Mouse (Mus musculus) adrenal gland (tissue): ENCODE results near the gene Cavin1.

Experiments
- intact Hi-C: fragments of 180-260 bp; cut with DNase I; formaldehyde crosslinking; loops from one replicate; pipeline ENCODE4 v1.15.1; 2025

Gene Cavin1

DNA sequence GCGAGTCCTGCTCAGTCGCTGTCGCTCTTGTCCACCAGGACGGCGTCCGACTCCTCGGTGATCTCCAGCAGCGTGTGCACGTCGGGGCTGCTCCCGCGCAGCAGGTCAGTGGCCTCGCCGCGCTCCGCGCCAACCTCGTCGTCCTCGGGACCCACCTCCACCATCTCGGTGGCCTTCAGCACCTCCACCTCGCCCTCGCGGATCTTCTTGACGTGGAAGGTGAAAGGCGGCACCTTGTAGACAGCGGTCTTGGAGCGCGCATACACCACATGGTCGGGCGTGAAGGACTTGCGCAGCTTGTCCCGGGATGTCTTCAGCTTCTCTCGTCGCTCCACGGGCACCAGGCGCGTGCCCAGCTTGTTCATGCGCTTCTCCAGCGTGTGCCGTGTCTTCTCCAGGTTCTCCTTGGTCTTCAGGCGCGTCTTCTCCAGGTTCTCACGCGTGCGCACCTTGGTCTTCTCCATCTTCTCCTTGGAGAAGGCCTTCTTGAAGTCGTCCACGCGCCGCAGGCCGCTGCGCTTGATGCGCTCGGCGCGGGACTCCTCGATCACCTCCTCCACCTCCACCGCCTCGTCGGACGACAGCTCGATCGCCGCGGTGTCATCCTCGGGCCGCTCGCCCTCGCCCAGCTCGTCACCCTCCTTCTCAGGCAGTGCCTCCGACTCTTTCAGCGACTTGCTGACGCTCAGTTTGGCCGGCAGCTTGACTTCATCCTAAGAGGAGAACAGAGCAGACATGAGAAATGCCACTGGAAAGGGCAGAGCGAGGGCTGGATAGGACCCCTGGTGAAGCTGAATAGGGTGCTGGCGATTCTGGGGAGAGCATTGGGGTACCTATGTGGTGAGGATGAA, 11.8 kb downstream of the Cavin1 start:
- intact Hi-C loops = no loop called here

DNA sequence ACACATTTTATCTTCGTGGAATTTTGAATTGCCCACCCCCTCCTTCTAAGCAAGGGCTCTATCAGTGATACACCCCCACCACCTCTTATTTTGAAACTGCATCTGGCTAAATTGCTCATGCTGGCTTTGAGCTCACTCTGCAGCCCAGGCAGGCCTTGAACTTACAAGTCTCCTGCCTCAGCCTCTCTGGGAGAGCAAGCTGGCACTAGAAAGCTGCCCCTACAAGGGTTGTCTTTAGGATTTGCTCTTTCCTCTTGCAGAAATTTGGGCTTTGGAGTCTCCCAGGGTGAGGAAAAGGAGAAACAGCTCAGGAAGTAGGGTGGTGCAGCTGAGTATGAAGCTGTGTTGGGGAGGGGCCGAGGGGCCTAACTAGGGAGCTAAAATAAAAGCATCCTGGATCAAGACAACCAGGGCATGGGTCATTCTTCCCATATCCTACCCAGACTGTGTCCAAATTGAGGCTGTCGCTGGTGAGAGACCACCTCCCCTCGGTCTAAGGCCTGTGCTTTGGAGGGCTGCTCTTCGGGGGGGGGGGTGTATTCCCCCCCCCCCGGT, 12.7 kb downstream of the Cavin1 start:
- intact Hi-C loops = loop anchor here (2.0 kb wide), 1 partner anchor 65 kb away; no protein-coding TSS in a partner anchor

DNA sequence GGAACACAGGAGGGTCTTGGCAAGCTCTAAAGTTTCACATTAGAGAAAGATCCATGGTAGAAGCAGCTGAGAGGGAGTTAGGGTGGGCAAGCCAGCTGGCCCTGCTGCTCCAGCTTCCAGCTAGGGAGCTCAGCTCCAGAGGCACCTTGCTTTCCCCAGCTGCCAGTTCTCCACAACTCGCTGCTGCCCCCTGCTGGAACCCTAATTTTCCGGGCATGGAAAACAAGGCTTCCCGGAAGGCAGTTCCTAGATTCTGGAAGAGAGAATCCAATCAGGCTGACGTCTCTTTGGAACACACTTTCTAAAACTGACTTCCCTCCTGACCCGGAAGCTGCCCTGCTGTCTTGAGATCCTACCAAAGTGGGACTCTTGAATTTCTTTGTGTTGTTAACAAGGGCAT, 13.4 kb downstream of the Cavin1 start:
- intact Hi-C loops = loop anchor here (2.0 kb wide), 1 partner anchor 64 kb away; no protein-coding TSS in a partner anchor

DNA sequence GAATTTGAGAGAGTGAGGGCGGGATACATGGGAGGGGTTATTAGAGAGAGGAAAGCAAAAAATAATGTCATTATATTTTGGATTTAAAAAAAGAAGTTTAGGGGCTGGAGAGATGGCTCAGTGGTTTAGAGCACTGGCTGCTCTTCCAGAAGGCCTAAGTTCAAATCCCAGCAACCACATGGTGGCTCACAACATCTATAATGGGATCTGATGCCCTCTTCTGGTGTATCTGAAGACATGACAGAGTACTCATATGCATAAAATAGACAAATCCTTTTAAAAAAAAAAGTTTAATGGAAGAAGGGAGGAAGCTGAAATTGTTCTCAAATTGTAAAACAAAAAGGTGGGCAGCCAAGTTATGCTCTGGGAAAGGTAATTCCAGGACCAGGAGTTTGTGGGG, 21.1 kb downstream of the Cavin1 start:
- intact Hi-C loops = no loop called here

DNA sequence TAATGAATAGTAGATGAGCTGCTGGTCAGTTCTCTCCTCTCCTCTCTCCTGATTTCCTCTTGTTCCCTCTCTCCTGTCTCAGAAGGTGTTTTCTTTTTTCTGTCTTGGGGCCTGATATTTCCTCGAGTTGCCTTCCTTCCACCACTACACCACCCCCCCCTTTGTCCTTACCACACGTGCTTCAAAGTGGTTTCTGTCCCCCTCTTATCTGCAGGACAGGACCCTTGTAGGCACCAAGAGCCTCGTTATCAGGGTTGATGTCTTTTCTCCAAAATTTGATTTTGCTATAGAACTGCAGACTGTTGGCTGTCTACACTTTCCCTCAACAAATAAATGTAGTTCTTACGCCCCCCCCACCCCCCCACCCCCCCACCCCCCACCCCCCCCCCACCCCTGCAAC, 22.4 kb downstream of the Cavin1 start:
- intact Hi-C loops = no loop called here

DNA sequence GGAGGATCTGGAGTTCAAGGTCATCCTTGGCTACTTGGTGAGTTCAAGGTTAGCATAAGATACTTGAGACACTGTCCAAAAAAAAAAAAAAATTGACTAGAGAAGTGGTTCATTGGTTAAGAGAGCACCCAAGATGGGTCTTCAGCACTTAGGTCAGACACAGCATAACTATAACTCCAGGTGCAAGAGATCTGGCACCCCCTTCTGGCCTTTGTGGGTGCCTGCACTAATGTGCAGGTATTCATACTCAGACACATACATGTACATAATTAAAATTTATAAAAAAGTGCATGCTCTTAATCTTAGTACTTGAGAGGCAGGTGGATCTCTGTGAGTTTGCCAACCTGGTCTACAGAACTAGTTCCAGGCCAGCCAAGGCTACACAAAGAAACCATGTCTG, 23.1 kb downstream of the Cavin1 start:
- intact Hi-C loops = no loop called here

DNA sequence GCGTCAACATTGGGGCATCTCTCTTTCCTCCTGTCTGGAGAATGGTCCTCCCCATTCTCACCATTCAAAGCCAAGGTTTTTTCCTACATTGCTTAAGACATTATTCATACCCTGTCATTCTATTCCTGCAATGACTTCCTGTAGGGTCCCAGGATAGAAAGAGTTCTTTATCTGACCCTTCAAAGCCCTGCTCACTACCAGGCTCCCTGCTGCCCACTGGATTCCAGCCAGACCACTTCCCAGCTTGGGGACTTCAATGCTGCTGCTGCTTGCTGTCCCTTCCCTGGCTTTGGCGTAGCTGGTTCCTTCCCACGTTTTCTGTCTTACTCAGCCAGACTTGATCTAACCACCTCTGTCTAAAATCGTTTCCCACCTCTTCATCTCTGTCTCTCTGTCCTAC, 23.8 kb downstream of the Cavin1 start:
- intact Hi-C loops = no loop called here

DNA sequence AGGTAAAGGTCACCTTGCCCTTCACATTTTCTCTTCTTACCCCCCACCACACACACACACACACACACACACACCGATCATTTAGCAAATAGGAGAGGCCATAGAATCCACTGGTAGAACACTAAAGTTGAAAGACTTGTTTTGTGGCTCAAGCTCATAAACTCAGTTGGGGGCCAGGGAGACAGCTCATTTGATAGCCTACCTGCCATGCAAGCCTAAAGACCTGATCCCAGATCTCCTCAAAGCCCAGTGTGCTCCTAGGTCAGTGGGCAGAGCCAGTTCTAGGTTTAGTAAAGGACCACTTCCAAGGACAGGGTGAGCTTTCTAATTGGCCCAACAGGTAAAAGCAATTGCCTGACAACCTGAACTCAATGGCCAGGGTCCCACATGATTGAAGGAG, 28.3 kb downstream of the Cavin1 start:
- intact Hi-C loops = no loop called here

DNA sequence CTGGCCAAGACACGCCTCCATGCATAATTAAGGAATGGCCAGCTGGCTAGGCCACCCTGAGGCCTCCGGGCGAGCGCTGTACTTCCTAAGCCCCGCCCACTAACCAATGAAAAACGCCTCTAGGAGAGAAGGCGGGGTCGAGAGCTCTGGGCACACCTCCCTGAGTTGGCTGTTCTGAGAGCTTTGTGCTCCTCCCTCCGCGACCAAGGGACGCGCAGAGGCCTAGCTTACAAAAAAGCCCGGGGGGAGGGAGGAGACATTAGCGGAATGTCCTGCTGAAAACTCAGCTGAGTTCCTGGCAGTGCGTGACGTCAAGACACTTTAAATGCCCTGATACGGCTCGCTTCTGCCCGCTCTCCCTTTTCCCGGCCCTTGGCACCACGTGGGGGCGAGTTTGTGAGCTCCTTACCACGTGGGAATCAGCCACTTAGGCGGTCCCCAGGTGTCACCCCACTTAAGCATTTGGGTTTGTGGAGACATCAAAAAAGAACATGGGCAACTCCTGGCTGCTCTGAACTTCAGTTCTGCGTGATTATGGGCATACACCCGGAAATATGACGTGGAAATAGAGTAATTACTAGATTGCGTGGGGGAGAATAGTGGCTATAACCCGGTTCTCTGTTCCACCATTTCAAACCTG, 31.1 kb downstream of the Cavin1 start, which contains the start of gene Stat3:
Gene Stat3, minus strand, starts transcription at position 29 of the 640 bp plus-strand sequence.
- intact Hi-C loops = no loop called here

DNA sequence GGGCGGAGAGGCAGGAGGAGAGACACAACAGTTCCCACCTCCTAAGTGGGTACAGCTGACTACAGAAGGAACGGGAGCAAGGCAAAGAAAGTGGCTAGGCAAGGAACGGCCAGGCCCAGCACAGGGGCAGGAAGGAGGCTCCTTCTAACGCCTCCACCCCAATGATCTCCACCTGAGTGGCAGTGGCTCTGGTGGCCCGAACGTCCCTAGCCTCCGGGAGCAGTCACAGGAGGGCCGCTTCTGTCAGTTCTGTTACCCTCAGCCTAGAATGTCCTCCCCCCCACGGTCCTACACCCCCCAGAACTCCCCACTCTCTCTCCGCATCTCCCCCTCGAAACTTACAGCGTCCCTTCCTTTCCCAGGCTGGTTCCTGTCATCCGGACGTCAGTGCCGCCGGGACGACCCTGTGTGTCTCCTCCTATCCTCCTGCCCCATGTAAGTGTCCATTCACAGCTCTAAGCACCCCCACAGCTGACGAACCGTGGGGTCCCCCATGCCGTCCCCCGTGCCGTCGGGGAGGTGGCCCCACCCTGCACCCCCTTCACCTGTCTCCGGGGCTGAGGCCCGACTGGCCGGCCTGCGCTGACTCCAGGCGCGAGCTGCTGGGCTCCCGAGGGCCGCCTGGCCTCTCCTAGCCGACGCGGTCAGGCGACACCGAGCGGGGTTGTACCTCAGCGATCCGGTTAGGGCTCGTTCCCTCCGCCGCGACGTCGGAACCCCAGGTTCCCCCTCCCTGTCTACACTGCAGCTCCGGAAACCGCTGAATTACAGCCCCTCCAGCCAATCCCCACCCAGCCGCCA, 31.8 kb downstream of the Cavin1 start:
- intact Hi-C loops = no loop called here

DNA sequence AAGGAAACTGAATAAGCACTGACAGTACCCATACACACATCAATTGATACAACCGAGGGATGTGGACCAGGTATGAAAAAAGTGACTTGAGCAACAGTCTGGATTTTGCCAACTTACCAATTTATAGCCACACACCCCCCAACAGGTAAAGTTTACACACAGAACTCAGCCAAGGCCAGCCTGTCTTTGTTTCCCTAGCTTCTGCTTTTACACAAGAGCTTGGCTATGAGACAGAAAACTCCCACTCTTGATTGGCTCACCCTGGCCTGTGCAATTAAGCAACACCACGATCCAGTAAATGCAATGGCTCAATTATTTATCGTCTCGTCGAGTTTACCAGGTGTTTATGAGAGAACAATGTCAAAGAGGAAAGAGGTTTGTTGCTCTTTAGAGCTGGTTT, 32.6 kb downstream of the Cavin1 start:
- intact Hi-C loops = no loop called here

DNA sequence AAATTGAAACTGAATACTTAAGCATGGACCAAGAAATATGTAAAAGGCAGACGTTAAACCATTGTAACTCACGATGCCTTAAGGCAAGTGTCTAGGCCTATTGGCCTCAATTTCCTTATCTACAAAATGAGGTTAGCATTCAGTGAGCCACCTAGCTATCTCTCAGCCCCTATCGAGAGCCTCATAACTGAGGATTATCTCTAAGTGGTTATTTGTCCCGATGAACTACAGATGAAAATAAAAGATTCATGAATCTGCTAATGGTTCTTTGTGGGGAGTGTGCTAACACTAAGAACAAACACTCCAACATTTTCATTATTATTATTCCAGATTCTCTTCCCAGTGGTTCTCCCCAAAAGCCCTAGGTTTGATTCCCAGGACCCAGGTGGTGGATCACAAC, 33.4 kb downstream of the Cavin1 start:
- intact Hi-C loops = no loop called here

DNA sequence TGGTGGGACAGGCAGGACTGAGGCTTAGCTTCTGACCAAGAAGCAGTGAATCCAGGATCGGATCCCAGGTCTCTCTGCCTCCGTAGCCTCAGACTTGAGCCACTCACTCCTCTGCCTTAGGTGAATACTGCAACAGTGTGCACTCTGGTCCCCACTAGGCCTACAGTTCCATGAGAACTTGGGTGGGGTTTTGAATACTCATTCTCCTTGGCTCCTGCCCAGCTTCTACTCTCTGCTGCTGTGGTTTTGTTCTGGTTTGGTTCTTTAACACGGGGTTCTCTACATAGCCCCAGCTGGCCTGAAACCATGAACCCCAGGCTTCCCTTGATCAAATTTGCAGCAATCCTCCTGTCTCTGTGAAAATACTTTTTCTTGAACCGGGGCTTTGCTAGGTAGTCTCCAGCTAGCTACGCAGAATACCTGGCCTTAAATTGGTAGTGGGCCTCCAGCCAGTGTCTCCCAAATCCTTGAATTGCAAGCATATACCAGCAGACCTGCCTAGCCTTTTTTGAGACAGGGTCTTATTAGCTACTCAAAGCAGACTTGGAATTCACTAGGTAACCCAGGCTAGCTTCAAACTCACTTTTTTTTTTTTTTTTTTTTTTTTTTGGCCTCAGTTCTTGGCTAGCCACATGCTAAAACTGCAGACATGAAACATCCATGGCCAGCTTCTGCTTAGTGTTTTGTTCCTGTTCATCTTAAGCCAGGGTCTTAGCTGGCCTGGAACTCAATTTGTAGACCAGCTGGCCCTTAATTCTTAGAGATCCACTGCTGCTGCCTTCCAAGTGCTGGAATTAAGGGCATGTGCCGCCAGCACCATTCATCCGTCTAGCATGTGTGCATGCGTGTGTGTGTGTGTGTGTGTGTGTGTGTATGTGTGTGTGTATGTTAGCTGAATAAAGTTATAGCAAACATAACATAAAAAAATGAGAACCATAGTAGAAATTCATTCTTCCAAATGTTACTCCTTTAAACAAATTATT, 35.0 kb downstream of the Cavin1 start:
- intact Hi-C loops = no loop called here

DNA sequence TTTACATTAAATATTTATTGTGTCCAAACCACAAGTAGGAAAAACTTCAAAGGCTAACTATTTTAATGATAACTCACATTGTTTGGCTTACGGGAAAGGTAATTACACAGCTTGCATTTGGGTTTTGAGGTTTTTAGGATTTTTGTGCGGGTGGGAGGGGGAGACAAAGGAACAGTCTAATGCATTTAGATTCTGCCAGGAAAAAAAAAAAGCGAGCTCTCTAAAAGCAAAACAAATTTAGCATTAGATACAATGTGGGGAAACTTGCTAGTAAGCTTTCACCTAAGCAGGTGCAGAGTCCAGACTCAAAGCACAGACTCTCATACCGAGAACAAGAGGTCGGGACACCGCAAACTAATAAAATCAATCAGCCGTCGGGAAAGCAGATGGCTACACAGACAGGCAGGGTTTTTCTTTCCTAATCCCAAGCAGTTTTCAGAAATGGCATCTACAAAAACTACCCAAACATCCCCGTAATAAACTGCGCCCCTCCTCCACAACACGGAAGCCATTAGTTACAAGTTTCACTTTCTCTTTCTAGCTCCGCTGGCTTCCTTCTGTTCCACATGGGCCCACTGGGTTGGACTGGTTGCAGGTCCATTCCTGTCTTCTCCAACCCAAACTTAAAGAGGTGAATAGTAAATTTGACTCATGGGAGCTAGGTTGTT, 39.3 kb downstream of the Cavin1 start:
- intact Hi-C loops = no loop called here

DNA sequence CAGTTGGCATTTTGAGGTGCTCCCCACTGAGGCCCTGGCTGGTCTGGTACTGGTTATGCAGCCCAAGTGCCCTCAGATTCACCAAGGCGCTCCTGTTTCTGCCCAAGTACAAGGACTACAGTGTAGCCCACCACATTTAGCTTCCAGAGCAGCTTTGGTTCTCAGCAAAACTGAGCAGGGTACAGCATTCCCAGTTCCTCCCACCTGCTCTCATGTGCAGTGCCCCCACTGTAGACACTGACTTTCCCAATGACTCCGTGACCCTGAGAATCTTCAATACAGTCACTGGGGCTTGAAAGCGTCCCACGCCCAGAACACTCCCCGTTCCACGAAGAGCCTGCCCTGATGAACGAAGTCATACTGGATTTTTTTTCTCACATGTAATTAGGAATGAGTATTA, 40.1 kb downstream of the Cavin1 start:
- intact Hi-C loops = no loop called here

DNA sequence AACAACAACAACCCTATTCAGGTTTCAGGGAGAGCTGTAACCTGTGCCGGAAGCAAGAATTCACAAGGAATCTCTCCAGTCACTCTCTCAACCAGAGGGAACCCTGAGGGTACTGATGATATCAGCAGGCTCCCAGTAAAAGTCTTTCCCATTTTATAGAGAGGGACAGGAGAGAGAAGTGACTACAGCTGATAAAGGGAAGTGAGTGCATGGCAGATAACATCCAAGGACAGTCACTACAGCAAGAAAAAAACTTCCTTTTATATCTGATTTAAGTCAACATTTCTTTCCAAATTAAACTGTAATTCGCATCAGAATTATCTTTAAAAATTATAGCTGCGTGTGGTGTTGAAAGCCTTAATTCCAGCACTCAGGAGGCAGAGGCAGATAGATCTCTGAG, 43.3 kb downstream of the Cavin1 start:
- intact Hi-C loops = no loop called here

DNA sequence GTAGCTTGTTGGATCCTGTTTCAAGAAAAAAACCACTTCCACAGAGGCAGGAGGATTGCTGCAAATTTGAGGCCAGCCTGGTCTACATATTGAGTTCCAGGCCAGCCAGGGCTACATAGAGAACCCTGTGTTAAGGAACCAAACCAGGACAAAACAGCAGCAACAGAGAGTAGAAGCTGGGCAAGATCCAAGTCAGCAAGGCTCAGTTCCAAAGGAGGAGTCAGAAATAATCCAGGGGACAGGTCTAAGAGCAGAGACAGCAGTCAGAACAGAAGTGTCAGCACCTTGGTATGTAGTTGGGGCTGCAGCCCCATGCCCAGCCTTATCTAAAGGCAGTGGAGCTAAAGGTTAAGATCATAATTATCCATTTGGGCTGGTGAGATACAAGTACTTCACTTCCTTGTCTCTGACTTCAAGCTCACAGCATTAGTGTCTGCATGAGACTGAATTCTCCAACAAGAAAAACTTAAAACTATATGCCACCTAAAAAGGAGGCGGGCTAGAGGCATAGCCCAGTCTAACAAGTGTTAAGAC, 46.2 kb downstream of the Cavin1 start:
- intact Hi-C loops = no loop called here

DNA sequence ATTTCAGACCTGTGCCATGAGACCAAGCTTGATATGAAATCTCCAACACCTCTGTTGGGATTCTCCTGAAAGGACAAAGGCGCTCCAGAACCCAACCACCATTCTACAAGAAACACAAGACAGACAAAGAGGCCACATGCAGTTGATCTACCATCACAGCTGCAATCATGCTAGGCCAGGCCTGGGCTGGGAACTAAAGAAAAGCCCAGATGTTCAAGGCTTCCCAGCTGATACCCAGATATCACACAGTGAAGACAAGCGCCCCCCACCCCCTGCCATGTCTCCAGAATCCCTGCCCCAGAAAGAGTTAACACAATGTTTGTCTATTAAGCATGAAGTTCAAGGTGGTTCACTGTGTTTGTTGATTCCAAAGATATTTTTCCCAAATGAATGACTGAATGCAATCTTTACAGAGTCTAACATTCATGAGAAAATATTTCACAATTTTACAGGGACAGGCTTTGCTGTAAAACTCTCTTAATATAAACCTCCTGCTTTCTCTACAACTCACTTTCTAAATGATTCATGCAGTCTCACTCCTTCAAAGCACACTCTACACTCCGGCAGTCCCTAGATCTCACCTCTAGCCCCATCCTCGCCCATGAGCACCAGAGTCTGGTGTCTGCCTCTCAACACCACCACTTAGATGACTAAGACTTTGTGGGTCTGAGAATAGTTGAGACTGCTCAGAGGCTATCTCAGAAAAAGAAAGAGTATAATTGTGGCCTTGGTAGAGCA, 49.6 kb downstream of the Cavin1 start:
- intact Hi-C loops = no loop called here

DNA sequence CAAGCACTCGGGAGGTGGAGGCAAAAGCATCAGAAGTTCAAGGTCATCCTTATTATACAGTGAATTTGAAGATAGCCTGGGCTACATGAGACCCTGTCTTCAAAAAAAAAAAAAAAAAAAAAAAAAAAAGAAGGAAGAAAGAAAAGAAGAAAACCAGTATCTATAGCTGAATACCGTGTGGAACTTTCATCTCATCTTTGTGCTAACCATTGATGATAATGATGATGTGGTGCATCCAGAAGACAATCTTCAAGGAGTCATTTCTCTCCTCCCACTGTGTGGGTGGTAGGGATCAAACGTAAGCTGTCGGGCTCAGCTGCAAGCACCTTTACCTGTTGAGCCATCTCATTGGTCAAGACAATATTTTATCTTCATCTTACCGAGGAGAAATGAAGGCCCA, 52.7 kb downstream of the Cavin1 start:
- intact Hi-C loops = no loop called here
